Mouse (Mus musculus) MEL (cell line): ENCODE measurements around the gene Fblim1.

Experiments used
- GATA1 ChIP-seq: IDR thresholded peaks from 2 replicates; pipeline ENCODE4 v1.6.1; 2011; ENCODE audit warnings: low read depth, low read length, improper control_type of control experiment
- MAZ ChIP-seq: IDR thresholded peaks from 2 replicates; pipeline ENCODE4 v1.6.1; 2012; ENCODE audit warnings: low read depth, mild to moderate bottlenecking, inconsistent platforms, low read length, improper control_type of control experiment

DNA sequence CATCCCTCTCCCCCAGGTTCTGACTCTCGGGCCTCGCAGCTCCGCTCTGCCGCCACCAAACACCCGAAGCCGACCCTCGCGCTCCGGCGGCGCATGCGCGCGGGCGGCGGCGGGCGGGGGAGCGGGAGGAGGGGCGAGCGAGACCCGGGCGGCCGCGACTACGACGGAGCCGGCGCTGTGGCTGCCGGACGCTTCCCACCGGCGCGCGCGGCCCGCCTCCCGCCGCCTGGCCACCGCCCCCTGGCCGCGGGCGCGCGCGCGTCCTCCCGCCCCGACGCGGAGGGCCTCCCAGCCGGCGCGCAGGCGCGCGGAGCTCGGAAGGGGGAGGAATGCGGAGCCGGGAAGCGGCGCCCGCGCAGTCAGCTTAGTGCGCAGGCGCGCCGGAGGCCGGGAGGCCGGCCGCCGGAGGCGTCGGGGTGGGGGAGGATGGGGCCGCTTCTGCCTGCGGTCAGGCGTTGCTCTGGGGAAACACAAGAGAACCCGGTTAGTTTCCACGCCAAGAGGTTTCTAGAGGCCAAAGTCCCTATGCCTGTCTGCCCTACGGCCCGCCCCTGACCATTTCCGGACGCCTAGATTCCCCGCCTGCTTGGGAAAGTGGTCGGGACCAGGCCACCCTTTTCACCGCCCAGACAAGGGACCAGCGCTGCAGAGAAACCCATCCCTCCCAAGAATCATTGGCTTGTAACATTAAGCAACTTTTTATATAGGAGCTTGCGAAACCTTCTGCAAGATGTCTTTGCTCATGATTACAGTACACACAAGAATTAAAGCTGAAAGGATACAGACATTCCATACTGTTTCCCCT lies 67.3 kb downstream of the Fblim1 start, which contains the start of gene Spen:
- TF ChIP-seq GATA1: no peak
- peak; percentile 71; the same call in 1 of the 2 replicates for TF ChIP-seq MAZ
